Mouse (Mus musculus) naive thymus-derived CD4-positive, alpha-beta T cell, adult 2 months (primary cell): ENCODE measurements around the gene Mrpl49.
A peak's percentile ranks its signal among the peaks of the same experiment; 100 is the strongest.

Experiments used
- DNase-seq: peaks from one replicate; pipeline ENCODE4 v3.0.0-alpha.2; 2011; ENCODE audit warnings: low read depth

The Mrpl49 gene

DNA sequence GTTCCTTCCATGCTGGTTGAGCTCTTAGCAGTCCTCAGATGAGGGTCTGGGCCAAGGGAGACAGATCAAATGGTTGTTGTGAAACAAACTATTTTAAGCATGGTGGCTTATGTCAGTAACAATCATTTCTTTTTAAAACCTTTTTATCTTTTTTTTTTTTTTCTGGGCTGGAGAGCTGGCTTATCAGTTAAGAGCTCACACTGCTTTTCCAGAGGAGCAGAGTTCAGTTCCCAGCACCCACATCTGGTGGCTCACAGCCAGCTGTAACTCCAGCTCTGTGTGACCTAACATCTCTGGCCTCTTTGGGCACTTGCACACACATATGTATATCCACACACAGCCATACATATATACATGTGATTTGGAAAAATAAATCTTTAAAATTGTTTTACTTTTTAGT lies 19.9 kb downstream of the Mrpl49 start:
- DNase-seq: no peak

DNA sequence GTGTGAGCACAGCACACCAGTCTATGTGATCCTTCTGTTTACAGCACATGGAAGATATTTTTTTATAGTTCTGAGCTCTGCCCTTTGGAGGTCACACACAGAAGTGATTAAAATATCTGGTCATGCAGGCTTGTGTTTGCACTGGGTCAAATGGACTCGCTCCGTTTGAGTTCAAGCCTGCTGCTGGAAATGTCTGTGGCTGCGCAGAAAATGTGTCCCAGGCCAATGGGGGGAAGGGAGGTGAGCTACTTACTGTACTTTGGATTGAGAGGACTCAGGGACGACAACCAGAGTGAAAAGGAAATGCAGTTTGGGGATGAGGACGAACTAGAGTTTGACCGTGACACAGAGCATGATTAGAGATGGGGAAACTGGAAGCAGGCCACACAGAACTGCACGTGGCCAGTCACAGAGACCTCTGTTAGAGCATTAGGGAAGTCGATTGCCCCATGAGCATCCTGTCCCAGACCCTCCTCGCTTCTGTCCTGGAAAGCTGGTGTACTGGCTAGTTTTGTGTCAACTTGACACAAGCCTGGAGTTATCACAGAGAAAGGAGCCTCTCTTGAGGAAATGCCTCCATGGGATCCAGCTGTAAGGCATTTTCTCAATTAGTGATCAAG lies 21.5 kb downstream of the Mrpl49 start:
- DNase-seq: no peak

DNA sequence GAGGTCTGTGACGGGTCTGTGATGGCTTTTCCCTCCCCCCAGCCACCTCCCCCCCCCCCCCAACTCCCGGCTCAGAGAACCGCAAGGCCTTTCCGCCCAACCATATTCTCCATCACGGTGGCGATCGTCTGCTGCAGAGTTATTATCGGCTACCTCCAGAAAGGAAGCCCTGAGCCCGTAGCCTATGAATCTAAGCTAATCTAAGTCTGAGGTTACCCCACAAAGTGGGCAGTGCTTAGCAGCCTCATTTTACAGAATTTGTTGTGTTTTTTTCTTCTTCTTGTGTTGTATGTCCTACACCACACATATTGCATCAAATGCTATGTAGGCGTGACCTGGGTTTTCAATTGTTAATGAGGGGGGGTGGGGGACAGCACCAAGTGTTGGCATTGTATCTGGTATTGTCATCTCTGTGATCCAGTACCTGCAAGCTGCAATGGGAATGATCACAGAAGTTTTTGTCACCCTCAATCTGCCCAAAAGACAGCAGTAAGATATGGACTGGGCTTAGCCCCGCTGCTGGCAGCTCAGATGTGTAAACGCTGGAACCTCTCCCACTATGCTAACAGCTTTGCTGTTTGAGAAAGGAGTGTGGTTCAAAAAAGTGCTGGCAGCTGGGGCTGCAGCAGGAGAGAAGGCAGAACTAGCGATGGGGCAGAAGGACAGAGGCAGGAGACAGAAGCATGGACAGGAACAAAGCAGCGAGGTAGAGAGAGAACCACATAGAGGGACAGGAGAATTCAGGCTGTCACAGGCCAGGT lies 26.9 kb downstream of the Mrpl49 start:
- DNase-seq: no peak

DNA sequence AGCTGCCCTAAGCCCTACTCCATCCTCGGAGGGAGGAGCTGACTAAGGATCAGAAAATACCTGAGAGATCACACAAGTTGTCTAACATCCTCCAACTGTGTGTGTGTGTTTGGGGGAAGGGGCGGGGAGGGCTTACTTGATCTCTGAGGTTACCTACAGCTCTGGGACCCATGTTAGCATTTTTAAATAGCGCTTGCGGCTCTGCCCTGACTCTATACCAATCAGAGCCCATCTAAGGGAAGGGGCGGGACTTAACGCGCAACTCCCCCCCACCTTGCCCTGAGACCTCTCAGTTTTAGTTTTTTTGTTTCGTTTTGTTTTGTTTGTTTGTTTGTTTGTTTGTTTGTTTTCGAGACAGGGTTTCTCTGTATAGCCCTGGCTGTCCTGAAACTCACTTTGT lies 28.2 kb downstream of the Mrpl49 start:
- no peak for DNase-seq

DNA sequence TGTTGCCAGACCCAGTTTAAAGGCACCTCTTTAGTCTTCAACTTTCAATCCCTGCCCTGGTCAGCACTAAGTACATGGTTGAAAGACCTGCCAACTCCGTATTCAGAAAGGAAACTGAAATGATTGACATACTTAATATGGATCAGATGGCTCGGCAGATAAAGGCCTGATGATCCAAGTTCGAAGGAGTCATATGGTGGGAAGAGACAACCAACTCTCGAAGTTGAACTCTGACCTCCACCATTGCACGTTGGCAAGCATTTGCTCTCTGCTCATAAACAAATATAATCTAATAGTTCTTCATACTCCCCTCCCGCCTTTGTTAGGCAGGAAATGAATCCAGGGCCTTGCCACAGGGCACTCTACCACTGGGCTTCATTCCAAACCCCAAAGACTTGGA lies 28.6 kb downstream of the Mrpl49 start:
- DNase-seq: no peak

DNA sequence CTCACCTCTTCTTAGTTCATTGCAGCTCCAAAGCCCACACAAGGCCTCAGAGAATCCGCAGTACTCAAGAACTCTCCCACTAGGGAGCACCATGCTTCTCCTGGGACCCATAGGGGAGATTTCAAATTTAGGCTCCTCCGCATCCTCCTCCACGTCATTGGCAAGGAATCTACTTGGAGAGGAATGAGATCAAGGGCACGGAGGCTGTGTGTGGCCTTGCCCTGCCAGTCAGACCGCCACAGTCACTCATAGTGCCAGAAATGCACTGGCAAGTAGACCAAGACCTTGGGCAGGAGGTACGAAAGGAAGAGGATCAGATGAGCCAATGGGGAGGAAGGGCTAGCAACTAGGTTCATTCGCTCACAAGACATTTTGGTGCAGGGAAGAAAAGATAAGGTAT lies 33.7 kb downstream of the Mrpl49 start:
- no peak for DNase-seq

DNA sequence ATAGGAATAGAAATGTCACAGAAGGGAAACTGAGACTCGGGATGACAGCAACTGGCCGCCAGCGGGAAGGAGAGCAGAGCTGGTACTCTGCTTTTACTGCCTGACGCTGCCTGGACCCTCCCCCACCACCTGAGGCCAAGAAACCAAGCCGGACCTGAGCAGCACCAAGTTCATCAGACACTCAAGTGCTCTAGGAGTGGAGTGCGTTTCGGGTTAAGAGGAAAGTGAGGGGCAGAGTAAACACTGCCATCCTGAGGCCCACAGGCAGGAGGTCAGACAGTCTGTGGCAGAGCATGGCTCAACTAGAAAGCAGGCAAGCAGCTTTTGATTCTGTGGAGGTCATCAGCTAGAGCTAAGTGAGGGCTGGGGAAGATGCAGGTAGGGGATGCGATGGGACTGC lies 34.5 kb downstream of the Mrpl49 start:
- no peak for DNase-seq

DNA sequence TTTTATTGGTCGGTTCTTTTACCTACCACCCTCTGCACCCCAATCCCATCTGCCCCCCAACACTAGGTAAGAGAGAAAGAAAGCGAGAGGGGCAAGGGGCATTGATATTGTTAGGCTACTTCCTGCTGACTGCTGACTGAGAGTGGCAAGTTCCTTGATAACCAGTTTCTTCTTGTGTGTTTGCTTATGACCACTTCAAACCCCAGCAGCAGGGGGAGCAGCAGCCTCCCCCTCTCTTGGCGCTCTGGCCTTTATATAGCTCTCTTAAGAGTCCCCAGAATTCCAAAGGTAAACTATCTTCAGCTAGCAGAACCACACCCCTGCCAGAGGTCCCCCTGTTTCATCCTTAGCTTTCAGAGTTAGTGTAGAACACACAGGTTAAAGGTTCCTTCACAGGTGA lies 37.3 kb downstream of the Mrpl49 start:
- DNase-seq: no peak

DNA sequence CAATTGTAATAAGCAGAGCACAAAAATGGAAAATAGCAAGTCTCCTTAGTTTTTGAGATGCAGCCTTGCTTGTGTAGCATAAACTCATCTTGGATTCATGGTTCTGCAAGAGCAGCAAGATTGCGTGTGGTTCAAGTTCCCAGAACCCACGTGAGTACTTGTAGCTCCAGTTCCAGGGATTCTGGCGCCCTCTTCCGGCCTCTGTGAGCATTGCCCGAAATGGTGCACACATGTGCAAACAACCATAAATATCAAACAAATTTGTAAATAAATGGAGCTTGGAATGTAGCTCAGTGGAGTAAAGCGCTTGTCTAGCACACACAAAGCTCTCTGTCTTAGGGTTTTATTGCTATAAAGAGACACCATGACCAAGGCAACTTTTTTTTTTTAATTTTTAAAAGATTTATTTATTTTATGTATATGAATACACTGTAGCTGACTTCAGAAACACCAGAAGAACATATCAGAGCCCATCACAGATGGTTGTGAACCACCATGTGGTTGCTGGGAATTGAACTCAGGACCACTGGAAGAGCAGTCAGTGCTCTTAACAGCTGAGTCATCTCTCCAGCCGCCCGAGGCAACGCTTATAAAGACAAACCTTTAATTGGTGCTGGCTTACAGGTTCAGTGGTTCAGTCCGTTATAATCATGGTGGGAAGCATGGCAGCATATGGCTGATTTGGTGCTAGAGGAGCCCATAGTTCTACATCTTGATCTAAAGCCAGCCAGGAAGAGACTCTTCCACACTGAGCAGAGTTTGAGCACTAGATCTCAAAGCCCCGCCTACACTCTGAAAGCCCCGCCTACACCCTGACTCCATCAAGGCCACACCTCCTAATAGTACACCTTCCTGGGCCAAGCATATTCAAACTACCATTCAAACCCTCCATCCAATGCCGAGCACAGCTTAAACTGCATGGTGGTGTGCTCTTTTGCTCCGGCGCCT lies 39.2 kb downstream of the Mrpl49 start:
- peak; percentile 96 for DNase-seq

DNA sequence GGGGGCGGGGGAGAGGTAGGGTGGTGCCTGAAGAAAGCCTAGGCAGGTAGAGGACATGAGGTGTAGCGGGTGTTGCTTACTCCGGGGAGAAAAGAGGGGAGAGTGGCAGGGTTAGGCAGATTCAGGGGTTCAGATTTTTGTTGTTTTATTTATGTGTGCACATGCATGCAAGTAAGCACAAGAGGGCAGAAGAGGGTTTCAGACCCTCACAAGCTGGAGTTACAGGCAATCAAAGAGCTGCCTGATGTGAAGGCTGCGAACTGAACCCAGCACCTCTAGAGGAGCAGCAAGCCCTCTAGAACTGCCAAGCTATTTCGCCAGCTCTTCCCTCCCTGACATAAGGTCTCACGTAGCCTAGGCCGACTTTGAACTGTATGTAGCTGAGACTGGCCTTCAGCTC lies 41.1 kb downstream of the Mrpl49 start:
- DNase-seq: peak; percentile 31

DNA sequence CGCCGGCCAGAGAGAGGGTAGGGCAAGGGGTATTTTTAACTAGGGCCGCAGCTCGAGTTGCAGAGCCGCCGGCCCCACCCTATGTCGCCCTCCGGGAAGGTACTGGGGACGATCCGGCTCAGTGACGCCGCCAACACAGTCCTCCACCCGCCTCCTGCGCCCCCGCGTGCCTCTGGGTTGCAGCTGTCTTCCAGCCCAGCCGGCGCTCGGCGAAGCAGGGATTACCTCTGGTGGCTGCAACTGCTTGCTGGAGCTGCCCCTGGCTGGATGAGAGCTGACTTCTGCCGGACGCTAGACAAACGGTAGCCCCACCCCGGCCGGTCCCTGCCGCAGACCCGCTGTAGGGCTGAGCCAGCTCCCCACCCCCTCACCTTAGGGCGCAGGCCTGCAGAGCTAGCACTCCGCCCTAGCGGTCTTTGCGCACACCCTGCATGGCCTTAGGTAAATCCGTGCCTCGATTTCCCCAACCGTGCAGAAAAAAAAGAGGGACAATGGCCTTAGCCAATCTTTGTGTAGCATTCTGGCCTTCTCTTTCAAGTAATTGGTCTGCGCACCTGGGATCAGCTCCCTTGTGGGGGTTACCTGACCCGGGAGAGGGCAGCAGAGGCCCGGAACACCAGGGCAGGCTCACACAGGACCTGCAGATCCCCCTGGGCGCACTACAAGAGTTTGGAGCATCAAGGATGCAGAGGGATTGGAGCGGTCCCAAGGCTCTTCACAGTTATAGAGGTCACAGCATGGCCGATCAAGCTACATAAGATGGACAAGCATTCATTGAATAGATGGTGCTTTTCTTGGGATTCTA lies 41.9 kb downstream of the Mrpl49 start, which contains the start of gene Capn1:
Gene Capn1 (minus strand): TSS at position 387 of the 805 bp plus-strand sequence.
- peak; percentile 82 for DNase-seq

DNA sequence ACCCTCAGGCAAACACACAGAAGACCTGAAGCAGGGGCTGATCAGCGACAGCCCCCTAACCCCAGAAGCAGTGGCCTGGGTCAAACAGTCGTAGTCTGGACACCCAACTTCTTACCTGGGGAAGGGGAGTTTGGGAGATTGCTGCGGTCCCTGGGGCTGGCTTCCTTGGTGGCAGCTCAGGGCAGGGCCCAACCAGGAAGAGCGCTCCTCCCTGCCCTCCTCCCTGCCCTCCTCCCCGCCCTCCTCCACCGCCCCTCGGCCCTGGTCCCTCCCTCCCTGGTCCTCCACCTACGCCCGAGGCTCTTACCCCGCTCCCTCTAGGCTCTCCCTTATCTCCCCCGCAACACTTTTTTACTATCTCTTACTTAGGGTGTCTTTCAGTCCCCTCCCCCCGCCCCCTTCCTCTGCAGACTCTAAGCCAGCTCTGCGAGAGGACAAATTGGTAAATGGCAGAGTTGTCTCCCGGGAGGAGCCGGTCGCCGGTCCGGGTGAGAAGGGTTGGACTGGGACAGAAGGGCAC lies 42.5 kb downstream of the Mrpl49 start:
- DNase-seq: no peak

DNA sequence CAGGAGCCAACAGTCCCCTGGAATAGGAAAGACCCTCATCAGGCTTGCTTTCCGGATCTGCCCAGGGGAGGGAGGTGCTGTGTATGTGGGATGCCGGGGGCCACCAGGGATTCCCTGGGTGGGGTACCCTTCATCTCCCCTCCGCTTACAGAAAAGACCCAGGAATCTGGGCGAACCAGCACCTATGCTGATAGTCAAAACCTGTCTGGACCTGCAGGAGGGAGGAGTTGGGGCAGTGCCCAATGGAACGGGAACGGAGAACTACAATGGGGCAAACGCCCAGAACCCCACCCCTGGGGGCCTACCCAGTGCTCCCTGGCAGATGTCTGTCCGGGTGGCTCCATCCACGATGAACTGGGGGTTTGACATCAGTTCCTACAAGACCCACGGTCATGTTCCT lies 43.9 kb downstream of the Mrpl49 start:
- no peak for DNase-seq

DNA sequence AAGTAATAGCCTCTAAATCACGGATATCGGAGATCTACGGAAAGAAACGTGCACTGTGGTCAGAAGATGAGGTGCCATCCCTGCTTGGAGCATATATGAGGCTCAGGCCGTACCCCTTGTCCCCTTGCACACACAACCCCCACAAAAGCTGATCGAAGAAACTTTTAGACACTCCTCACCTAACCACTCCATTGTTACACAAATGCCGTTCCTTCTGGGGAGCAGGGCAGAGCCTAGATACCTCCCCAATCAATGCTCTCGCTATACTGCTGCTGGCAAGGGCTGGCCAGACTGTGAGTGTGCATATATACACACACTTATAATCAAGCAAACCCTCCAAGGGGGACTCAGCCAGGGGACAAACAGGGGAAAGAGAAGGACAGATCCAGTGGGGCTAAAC lies 48.4 kb downstream of the Mrpl49 start:
- DNase-seq: no peak

DNA sequence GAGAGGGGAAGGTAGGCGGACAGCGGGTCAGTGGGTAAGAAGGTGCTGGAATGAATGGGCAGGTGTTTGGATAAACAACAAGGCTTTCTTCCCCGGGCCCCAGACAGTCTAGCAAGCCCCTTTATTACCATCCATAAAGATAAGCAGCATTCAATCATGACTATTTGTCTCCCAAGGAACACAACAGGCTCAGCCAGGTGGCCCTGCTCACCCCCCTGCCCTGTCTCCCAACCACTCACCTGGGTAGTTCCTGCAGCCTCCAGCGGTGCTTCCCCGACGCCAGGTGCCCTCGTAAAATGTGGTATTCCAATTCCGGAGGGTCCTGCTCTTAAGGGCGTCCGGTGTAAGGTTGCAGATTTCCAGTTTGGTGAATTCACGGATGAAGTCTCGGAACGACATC lies 50.6 kb downstream of the Mrpl49 start:
- DNase-seq: no peak

DNA sequence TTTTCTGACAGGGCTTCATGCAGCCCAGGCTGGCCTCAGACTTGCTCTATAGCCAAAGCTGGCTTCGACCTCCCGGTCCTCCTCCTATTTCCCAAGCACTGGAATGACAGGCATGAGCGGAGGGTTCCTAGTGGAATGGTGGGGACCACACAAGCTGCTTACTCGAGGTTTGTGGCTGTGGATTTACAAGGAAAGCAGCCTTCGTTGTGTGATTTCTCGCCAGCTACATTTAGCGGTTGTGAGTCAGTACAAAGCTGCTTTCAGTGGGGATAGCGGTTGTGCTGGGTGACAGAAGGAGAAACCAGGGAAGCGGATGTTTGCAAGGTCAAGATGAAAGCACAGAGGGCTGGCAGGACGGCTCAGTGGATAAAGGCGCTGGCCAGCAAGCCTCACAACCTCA lies 52.0 kb downstream of the Mrpl49 start:
- DNase-seq: no peak
